Mouse (Mus musculus): ENCODE data around the gene Dnah17. TPM values are rescaled to one million over a fixed set of nuclear protein-coding genes. Genes with fewer than 3 reads are reported as not detected.

Gene Dnah17
- polyA plus RNA-seq, 1 experiment from 2014 or later = 0.09 TPM

GRCm38 (mm10) chr11:118136172-118136632 lies 5.8 kb upstream of the Dnah17 start:
- peaks cover 12% of the 10 kb centered on the region for H3K4me1 ChIP-seq (ENCODE audit: control insufficient read depth, insufficient read depth, low read length)
- H3K27ac ChIP-seq (ENCODE audit: low read length) = no peak overlapping the region
- WGBS = 52% methylated on average over 5 of the region's 5 CpGs

DNA sequence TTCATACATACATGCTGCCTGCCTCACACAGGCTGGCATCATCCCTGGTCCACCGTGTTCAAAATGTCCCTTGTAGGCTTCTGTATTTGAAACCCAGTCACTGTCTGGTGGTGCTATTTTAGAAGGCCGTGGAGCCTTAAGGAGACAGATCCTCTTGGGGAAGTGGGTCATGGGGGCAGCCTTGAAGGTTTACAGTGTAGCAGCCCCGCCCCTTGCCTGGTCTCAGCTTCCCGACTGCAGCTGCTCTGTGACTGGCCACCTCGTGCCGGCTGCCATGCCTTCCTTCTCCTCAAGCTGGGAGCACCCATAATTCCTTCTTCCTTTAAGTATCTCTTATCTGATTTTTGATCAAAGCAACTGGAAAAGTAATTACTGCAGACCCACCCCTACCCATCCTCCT lies 4.8 kb upstream of the Dnah17 start:
- no peak overlapping the region for H3K4me3 ChIP-seq (ENCODE audit: low read length)
- H3K9ac ChIP-seq (ENCODE audit: low read length) = no peak overlapping the region
- H3K27ac ChIP-seq (ENCODE audit: low read length) = no peak overlapping the region
- no peaks in the 10 kb centered on the region for H3K27me3 ChIP-seq (ENCODE audit: control insufficient read depth, insufficient read depth, low read length)
- H3K4me2 ChIP-seq (ENCODE audit: low read depth, low read length) = no peak overlapping the region
- H3K36me3 ChIP-seq (ENCODE audit: control insufficient read depth, insufficient read depth) = no peaks in the 10 kb centered on the region
- no peak for ATAC-seq (replicated peaks; ENCODE audit: extremely low read depth, insufficient read depth, low FRiP score)
- 50% methylated on average over 6 of the region's 6 CpGs for WGBS
- peaks cover 5% of the 10 kb centered on the region; the same call in 1 of the 2 replicates for H3K9me3 ChIP-seq (replicated peaks; ENCODE audit: control insufficient read depth, low read length)
- H3K4me1 ChIP-seq (ENCODE audit: control insufficient read depth, insufficient read depth, low read length) = peaks cover 12% of the 10 kb centered on the region

More at GRCm38 (mm10) chr11:118136172-118136632, 5.8 kb upstream of the Dnah17 start:
- no peak overlapping the region for H3K4me2 ChIP-seq (ENCODE audit: low read depth, low read length)
- no peaks in the 10 kb centered on the region for H3K36me3 ChIP-seq (ENCODE audit: control insufficient read depth, insufficient read depth)
- H3K4me3 ChIP-seq (ENCODE audit: low read length) = no peak overlapping the region
- no peak for ATAC-seq (replicated peaks; ENCODE audit: extremely low read depth, insufficient read depth, low FRiP score)
- H3K9me3 ChIP-seq (replicated peaks; ENCODE audit: control insufficient read depth, low read length) = peaks cover 5% of the 10 kb centered on the region; the same call in 1 of the 2 replicates
- H3K27me3 ChIP-seq (ENCODE audit: control insufficient read depth, insufficient read depth, low read length) = no peaks in the 10 kb centered on the region
- no peak overlapping the region for H3K9ac ChIP-seq (ENCODE audit: low read length)

DNA sequence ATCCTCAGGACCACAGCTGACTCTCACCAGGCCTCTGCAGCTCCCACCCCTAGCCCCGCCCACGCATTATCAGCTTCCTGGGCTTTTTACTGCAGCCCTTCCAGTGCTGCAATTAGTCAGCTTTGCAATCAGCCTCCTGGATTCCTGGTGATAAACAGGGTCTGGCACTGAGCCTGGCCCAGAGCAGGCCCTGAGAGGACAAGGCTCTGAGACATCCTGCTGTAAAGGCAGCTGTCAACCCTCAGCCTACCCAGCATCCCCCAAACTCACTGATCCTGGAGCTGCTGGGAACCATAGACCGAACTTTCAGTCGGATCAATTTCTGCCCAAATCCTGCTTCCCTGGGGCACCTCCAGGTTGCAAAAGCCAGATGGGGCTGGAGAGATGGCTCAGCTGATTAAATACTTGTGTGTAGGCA lies 3.3 kb upstream of the Dnah17 start:
- peak; percentile 68 for ATAC-seq (replicated peaks; ENCODE audit: extremely low read depth, insufficient read depth, low FRiP score)
- Histone ChIP-seq H3K9me3 (replicated peaks; ENCODE audit: control insufficient read depth, low read length) (peaks cover 2% of the 10 kb centered on the region; the same call in 1 of the 2 replicates), H3K27ac (ENCODE audit: low read length) (peak overlapping the region; percentile 59; the same call in 1 of the 2 replicates), H3K4me1 (ENCODE audit: control insufficient read depth, insufficient read depth, low read length) (peaks cover 12% of the 10 kb centered on the region), H3K27me3 (ENCODE audit: control insufficient read depth, insufficient read depth, low read length) (no peaks in the 10 kb centered on the region), H3K4me3 (ENCODE audit: low read length) (no peak overlapping the region), H3K9ac (ENCODE audit: low read length) (no peak overlapping the region), H3K36me3 (ENCODE audit: control insufficient read depth, insufficient read depth) (no peaks in the 10 kb centered on the region), H3K4me2 (ENCODE audit: low read depth, low read length) (no peak overlapping the region)
- WGBS = 28% methylated on average over 4 of the region's 4 CpGs

DNA sequence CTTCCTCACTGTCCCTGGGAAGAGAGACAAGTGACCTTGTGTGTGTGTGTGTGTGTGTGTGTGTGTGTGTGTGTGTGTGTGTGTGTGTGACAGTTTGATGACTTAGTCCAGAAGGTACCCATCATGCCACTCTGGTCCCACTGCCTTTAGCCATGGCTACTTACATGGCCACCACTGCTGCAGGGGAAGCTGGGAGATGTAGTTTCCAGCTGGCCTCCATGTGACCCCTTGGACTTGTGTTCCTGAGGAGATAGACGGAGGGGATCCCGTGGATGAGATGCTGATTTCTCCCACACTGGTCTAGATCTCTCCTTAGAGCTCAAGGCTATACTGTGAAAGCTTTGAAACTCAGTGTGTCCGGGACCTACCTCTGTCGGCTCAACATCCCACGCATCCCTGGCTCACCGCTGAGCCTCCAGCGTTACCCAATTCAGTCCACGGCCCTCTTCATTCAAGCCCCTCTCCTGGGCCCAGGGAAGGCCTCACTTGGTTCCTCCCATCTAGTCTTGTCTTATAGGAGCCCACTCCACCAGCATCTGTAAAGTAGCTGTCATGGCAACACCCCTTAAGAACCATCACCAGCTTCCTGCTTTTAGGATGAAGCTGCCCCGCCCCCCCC lies 2.8 kb upstream of the Dnah17 start:
- WGBS = 57% methylated on average over 9 of the region's 9 CpGs
- ATAC-seq (replicated peaks; ENCODE audit: extremely low read depth, insufficient read depth, low FRiP score) = 0 out of 2 replicates have a peak, but pooled peaks have one; percentile 1
- H3K36me3 ChIP-seq (ENCODE audit: control insufficient read depth, insufficient read depth) = no peaks in the 10 kb centered on the region

GRCm38 (mm10) chr11:118132136-118132535 lies 1.7 kb upstream of the Dnah17 start:
- Histone ChIP-seq H3K36me3 (ENCODE audit: control insufficient read depth, insufficient read depth) (no peaks in the 10 kb centered on the region), H3K9me3 (replicated peaks; ENCODE audit: control insufficient read depth, low read length) (no peaks in the 10 kb centered on the region), H3K27me3 (ENCODE audit: control insufficient read depth, insufficient read depth, low read length) (no peaks in the 10 kb centered on the region), H3K9ac (ENCODE audit: low read length) (no peak overlapping the region), H3K4me1 (ENCODE audit: control insufficient read depth, insufficient read depth, low read length) (peaks cover 12% of the 10 kb centered on the region), H3K4me2 (ENCODE audit: low read depth, low read length) (no peak overlapping the region), H3K27ac (ENCODE audit: low read length) (peak overlapping the region; percentile 64; the same call in 1 of the 2 replicates), H3K4me3 (ENCODE audit: low read length) (no peak overlapping the region)
- WGBS = 53% methylated on average over 8 of the region's 8 CpGs
- no peak; the same call in 1 of the 2 replicates for ATAC-seq (replicated peaks; ENCODE audit: extremely low read depth, insufficient read depth, low FRiP score)

More for the DNA sequence above, 2.8 kb upstream of the Dnah17 start:
- Histone ChIP-seq H3K4me1 (ENCODE audit: control insufficient read depth, insufficient read depth, low read length) (peaks cover 12% of the 10 kb centered on the region), H3K9ac (ENCODE audit: low read length) (no peak overlapping the region), H3K4me3 (ENCODE audit: low read length) (no peak overlapping the region), H3K27ac (ENCODE audit: low read length) (peak overlapping the region; percentile 59; the same call in 1 of the 2 replicates), H3K27me3 (ENCODE audit: control insufficient read depth, insufficient read depth, low read length) (no peaks in the 10 kb centered on the region), H3K4me2 (ENCODE audit: low read depth, low read length) (no peak overlapping the region), H3K9me3 (replicated peaks; ENCODE audit: control insufficient read depth, low read length) (no peaks in the 10 kb centered on the region)

GRCm38 (mm10) chr11:118129812-118130211 lies 622 bp downstream of the Dnah17 start:
- Histone ChIP-seq H3K27me3 (ENCODE audit: control insufficient read depth, insufficient read depth, low read length) (no peaks in the 10 kb centered on the region), H3K9me3 (replicated peaks; ENCODE audit: control insufficient read depth, low read length) (no peaks in the 10 kb centered on the region), H3K36me3 (ENCODE audit: control insufficient read depth, insufficient read depth) (no peaks in the 10 kb centered on the region), H3K4me2 (ENCODE audit: low read depth, low read length) (no peak overlapping the region), H3K4me3 (ENCODE audit: low read length) (no peak overlapping the region), H3K9ac (ENCODE audit: low read length) (no peak overlapping the region), H3K27ac (ENCODE audit: low read length) (no peak overlapping the region), H3K4me1 (ENCODE audit: control insufficient read depth, insufficient read depth, low read length) (peaks cover 12% of the 10 kb centered on the region)
- 88% methylated on average over 2 of the region's 2 CpGs for WGBS
- ATAC-seq (replicated peaks; ENCODE audit: extremely low read depth, insufficient read depth, low FRiP score) = no peak

- no peaks in the 10 kb centered on the region for H3K9me3 ChIP-seq (replicated peaks; ENCODE audit: control insufficient read depth, low read length)
- 90% methylated on average over 11 of the region's 11 CpGs for WGBS
- no peaks in the 10 kb centered on the region for H3K36me3 ChIP-seq (ENCODE audit: control insufficient read depth, insufficient read depth)
- H3K4me3 ChIP-seq (ENCODE audit: low read length) = no peak overlapping the region
- H3K27me3 ChIP-seq (ENCODE audit: control insufficient read depth, insufficient read depth, low read length) = no peaks in the 10 kb centered on the region
- H3K4me2 ChIP-seq (ENCODE audit: low read depth, low read length) = no peak overlapping the region
- no peak for ATAC-seq (replicated peaks; ENCODE audit: extremely low read depth, insufficient read depth, low FRiP score)
- H3K4me1 ChIP-seq (ENCODE audit: control insufficient read depth, insufficient read depth, low read length) = peaks cover 11% of the 10 kb centered on the region
- H3K9ac ChIP-seq (ENCODE audit: low read length) = no peak overlapping the region
- H3K27ac ChIP-seq (ENCODE audit: low read length) = no peak overlapping the region
Measured at GRCm38 (mm10) chr11:118121592-118121991, 8.8 kb downstream of the Dnah17 start.

GRCm38 (mm10) chr11:118118777-118119176 lies 11.7 kb downstream of the Dnah17 start:
- Histone ChIP-seq H3K4me1 (ENCODE audit: control insufficient read depth, insufficient read depth, low read length) (peaks cover 14% of the 10 kb centered on the region), H3K9me3 (replicated peaks; ENCODE audit: control insufficient read depth, low read length) (no peaks in the 10 kb centered on the region), H3K9ac (ENCODE audit: low read length) (no peak overlapping the region), H3K4me3 (ENCODE audit: low read length) (no peak overlapping the region), H3K4me2 (ENCODE audit: low read depth, low read length) (no peak overlapping the region), H3K27me3 (ENCODE audit: control insufficient read depth, insufficient read depth, low read length) (no peaks in the 10 kb centered on the region), H3K27ac (ENCODE audit: low read length) (peak overlapping the region; percentile 7; the same call in 1 of the 2 replicates), H3K36me3 (ENCODE audit: control insufficient read depth, insufficient read depth) (no peaks in the 10 kb centered on the region)
- ATAC-seq (replicated peaks; ENCODE audit: extremely low read depth, insufficient read depth, low FRiP score) = peak; percentile 77
- WGBS = 29% methylated on average over 8 of the region's 8 CpGs

DNA sequence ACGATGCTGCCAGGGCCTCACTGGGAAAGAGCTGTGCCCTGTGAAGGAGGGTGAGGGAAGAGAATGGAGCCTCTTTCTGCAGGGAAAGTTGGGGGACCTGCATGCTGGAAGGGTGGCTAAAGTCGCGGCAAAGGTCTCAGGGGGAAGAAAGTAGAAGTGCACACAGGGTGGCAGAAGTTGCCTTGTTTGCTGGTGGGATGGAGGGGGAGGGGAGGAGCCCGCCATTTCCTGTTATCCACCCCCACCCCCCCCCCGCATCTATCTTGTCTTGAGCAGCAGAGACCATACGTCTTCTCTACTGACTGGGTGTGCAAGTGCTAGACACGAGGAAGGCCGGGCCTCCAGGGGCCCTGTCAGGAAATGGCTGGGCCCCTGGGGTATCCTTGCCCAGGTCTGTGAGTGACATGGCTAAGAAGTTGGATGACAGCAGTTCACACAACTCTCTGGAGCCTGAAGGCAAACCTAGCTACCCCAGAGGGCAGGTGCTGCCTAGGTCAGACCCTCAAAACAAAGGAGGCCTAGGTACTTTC lies 15.8 kb downstream of the Dnah17 start:
- WGBS = 53% methylated on average over 8 of the region's 8 CpGs
- Histone ChIP-seq H3K4me1 (ENCODE audit: control insufficient read depth, insufficient read depth, low read length) (peaks cover 14% of the 10 kb centered on the region), H3K9me3 (replicated peaks; ENCODE audit: control insufficient read depth, low read length) (no peaks in the 10 kb centered on the region), H3K9ac (ENCODE audit: low read length) (no peak overlapping the region), H3K4me3 (ENCODE audit: low read length) (no peak overlapping the region), H3K27me3 (ENCODE audit: control insufficient read depth, insufficient read depth, low read length) (no peaks in the 10 kb centered on the region), H3K4me2 (ENCODE audit: low read depth, low read length) (no peak overlapping the region), H3K27ac (ENCODE audit: low read length) (no peak overlapping the region), H3K36me3 (ENCODE audit: control insufficient read depth, insufficient read depth) (no peaks in the 10 kb centered on the region)
- no peak for ATAC-seq (replicated peaks; ENCODE audit: extremely low read depth, insufficient read depth, low FRiP score)
